Comparison of ENCODE assay signal across 7 mouse cellular contexts in genomic region chr13:34993595-34993982, GRCm38 (mm10). TPM values are rescaled to one million over a fixed set of nuclear protein-coding genes. Genes with fewer than 3 reads are reported as not detected.
DNase-seq lines count a peak whose midpoint lies in the region; ATAC-seq lines count a peak whose summit lies in the region.

No protein-coding gene starts in this region.

- H3K4me2 ChIP-seq in lung, embryonic 16.5 days (ENCODE audit: low read depth, low read length), result peak overlapping the region; percentile 65

- H3K9ac ChIP-seq in lung, embryonic 16.5 days (ENCODE audit: low read length), result peak overlapping the region; percentile 86

- under 1% methylated on average over 22 of the region's 22 CpGs for WGBS in lung, embryonic 16.5 days

- intact Hi-C loops in heart, postnatal 25 days (cut with DNase I), result loop anchor here (10.0 kb wide), 1 partner anchor 119 kb away; the partner anchor contains the start of gene Prpf4b

- peaks cover 11% of the 10 kb centered on the region for H3K36me3 ChIP-seq in lung, embryonic 16.5 days (ENCODE audit: control insufficient read depth, insufficient read depth, low read length)
- H3K36me3 ChIP-seq in megakaryocyte, embryonic 14.5 days (replicated peaks; ENCODE audit: low read length), result peaks cover 32% of the 10 kb centered on the region

- peaks cover 15% of the 10 kb centered on the region for H3K4me1 ChIP-seq in lung, embryonic 16.5 days (replicated peaks; ENCODE audit: control insufficient read depth, insufficient read depth, low read length)
- peaks cover 4% of the 10 kb centered on the region; the same call in 1 of the 2 replicates for H3K4me1 ChIP-seq in brown adipose tissue, adult 24 weeks (ENCODE audit: control insufficient read depth, insufficient read depth, insufficient read length, low read length)
- peaks cover 24% of the 10 kb centered on the region for H3K4me1 ChIP-seq in megakaryocyte, embryonic 14.5 days

- H3K4me3 ChIP-seq in lung, embryonic 16.5 days (ENCODE audit: low read length), result peak overlapping the region; percentile 67
- H3K4me3 ChIP-seq in brown adipose tissue, adult 24 weeks (ENCODE audit: insufficient read depth, low read depth, low read length), result peak overlapping the region; percentile 77
- H3K4me3 ChIP-seq in megakaryocyte, embryonic 14.5 days (replicated peaks), result peak overlapping the region; percentile 95

- no peaks in the 10 kb centered on the region for H3K9me3 ChIP-seq in lung, embryonic 16.5 days (ENCODE audit: control insufficient read depth, low read length)
- H3K9me3 ChIP-seq in megakaryocyte, embryonic 14.5 days, result peaks cover 6% of the 10 kb centered on the region; the same call in 1 of the 2 replicates

- peak overlapping the region; percentile 96 for H3K27ac ChIP-seq in lung, embryonic 16.5 days (ENCODE audit: low read length)
- peak overlapping the region; percentile 87 for H3K27ac ChIP-seq in brown adipose tissue, adult 24 weeks (replicated peaks; ENCODE audit: low read depth, low read length)

- no peaks in the 10 kb centered on the region for H3K27me3 ChIP-seq in lung, embryonic 16.5 days (ENCODE audit: control insufficient read depth, insufficient read depth, low read depth, low read length)
- no peaks in the 10 kb centered on the region for H3K27me3 ChIP-seq in megakaryocyte, embryonic 14.5 days (replicated peaks)

- DNase-seq in lung, adult 18-20 months, result no peak
- DNase-seq in heart, postnatal 25 days (ENCODE audit: low spot score), result peak; percentile 4
- DNase-seq in natural killer cell, adult 2 months (ENCODE audit: low spot score in 2 of 2), result no peak
- DNase-seq in left cerebral cortex, adult 9 months (ENCODE audit: low spot score in 2 of 2), result no peak

- ATAC-seq in lung, embryonic 16.5 days (ENCODE audit: low read depth), result peak; percentile 60

RNA-seq across cellular contexts. Expression of gene Eci3, which starts 30.0 kb away (rescaled TPM):
- 0.36 and 0.55 TPM in 2 replicates for polyA plus RNA-seq in lung, embryonic 16.5 days (2015; fragmentation: Nextera tagmentation; extraction: Ambion mirVana)
- 27.8 and 29.8 TPM in 2 replicates for polyA plus RNA-seq in brown adipose tissue, adult 24 weeks (2012; ENCODE audit: insufficient read depth, insufficient read length, missing spikeins)
- total RNA-seq in heart, postnatal 25 days (2021), result 1 to 10 TPM; 1.7 to 2.7 TPM
- not detected in 2 replicates for polyA plus RNA-seq in megakaryocyte, embryonic 14.5 days (2012; ENCODE audit: insufficient read depth, low replicate concordance)

RNA-seq across cellular contexts. Expression of gene Eci2, which starts 33.3 kb away (rescaled TPM):
- 147 and 155 TPM in 2 replicates for polyA plus RNA-seq in lung, embryonic 16.5 days (2015; fragmentation: Nextera tagmentation; extraction: Ambion mirVana)
- polyA plus RNA-seq in brown adipose tissue, adult 24 weeks (2012; ENCODE audit: insufficient read depth, insufficient read length, missing spikeins), result 255 and 275 TPM in 2 replicates
- total RNA-seq in heart, postnatal 25 days (2021), result 100 to 1,000 TPM; 262 to 265 TPM
- polyA plus RNA-seq in megakaryocyte, embryonic 14.5 days (2012; ENCODE audit: insufficient read depth, low replicate concordance), result 17.1 TPM in 1 of 2 replicates, not detected in the other

Comparison
In these comparisons a context has a peak if more than half of its experiments do, and no peak if none do; other contexts are left out.
1. RNA of gene Eci3, which starts 30.0 kb away (polyA plus RNA-seq): 27.8 to 29.8 TPM in brown adipose tissue, adult 24 weeks; 0.36 to 0.55 TPM in lung, embryonic 16.5 days and not detected in megakaryocyte, embryonic 14.5 days; every median in the first group is over 10 times any median in the second.
2. Peak in every context shown above with its lines, with median percentiles within 50 percentile points of each other: H3K4me3 ChIP-seq.